In the genomic region with DNA sequence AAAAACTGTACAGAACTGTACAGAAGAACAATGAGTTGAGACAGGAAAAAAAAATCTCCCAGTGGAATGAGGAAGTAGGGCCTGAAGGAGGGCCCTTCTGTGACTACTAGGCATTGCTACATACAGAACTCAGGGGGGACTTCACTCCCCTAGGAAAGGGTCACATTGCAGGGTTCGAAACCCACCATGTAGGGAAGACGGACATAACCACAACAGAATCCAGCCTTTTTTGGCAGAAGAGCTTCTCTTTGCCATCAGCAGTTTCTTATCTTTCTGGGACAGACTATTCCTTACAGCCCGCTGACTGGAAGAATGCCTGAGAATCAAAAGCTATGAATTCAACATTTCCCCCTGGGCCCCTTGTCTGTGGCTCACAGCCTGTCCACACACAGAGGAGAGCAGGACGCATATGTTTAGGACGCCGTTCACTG, we compare ENCODE assay signal across 9 mouse cellular contexts. TPM values are rescaled to one million over a fixed set of nuclear protein-coding genes. Genes with fewer than 3 reads are reported as not detected.
A peak's percentile ranks its signal among the peaks of the same experiment; 100 is the strongest.
DNase-seq lines count a peak whose midpoint lies in the region; ATAC-seq and TF ChIP-seq lines count a peak whose summit lies in the region.
"Had no signal": no experiment of that assay in that cellular context is flagged by ENCODE, and none has a peak within 500 bp of the region (broad histone marks: within the 10 kb centered on the region; RNA-seq: fewer than 3 reads in every experiment).

No protein-coding gene starts in this region.

- peak overlapping the region; percentile 62 for H3K27ac ChIP-seq in lung, postnatal 0 days (ENCODE audit: low read length)
- H3K27ac ChIP-seq in hindbrain, postnatal 0 days: peak overlapping the region; percentile 36; the same call in 1 of the 2 replicates
- peak overlapping the region; percentile 63; the same call in 1 of the 2 replicates for H3K27ac ChIP-seq in midbrain, embryonic 16.5 days (ENCODE audit: low read length)
- H3K27ac ChIP-seq: embryonic facial prominence, embryonic 13.5 days had no signal

- peak; percentile 0; the same call in 1 of the 2 replicates for ATAC-seq in frontal cortex, adult (ENCODE audit: low TSS enrichment)
- 0 out of 2 replicates have a peak, but pooled peaks have one; percentile 5 for ATAC-seq in lung, postnatal 0 days
- ATAC-seq in hindbrain, postnatal 0 days: no peak
- ATAC-seq in midbrain, embryonic 16.5 days: no peak

- no peaks in the 10 kb centered on the region for H3K9me3 ChIP-seq in lung, postnatal 0 days (ENCODE audit: low read length)
- H3K9me3 ChIP-seq in hindbrain, postnatal 0 days (ENCODE audit: low read length): no peaks in the 10 kb centered on the region
- H3K9me3 ChIP-seq in midbrain, embryonic 16.5 days (replicated peaks; ENCODE audit: control insufficient read depth, low read length, poor library complexity, severe bottlenecking): no peaks in the 10 kb centered on the region
- H3K9me3 ChIP-seq: embryonic facial prominence, embryonic 13.5 days had no signal

- no peak for DNase-seq in frontal cortex, postnatal 10 days (ENCODE audit: low spot score in 2 of 2)
- peak; percentile 82 for DNase-seq in lung, postnatal 0 days (ENCODE audit: low spot score)
- DNase-seq in lung, adult 18-20 months: no peak
- no peak for DNase-seq in hindbrain, postnatal 0 days (ENCODE audit: low spot score)
- DNase-seq in left cerebral cortex, adult 11 months (ENCODE audit: low spot score): no peak
- DNase-seq in embryo, embryonic 9.5 days (ENCODE audit: extremely low spot score): no peak

- no peak overlapping the region for H3K4me2 ChIP-seq in lung, postnatal 0 days (replicated peaks; ENCODE audit: low read depth, low read length)
- no peak overlapping the region for H3K4me2 ChIP-seq in hindbrain, postnatal 0 days (ENCODE audit: low read depth, low read length)
- no peak overlapping the region for H3K4me2 ChIP-seq in midbrain, embryonic 16.5 days (ENCODE audit: low read length)
- H3K4me2 ChIP-seq: embryonic facial prominence, embryonic 13.5 days had no signal

- TF ChIP-seq CTCF in lung, postnatal 0 days (IDR thresholded peaks at IDR 0.05): no peak
- TF ChIP-seq CTCF in hindbrain, postnatal 0 days (IDR thresholded peaks at IDR 0.05; ENCODE audit: low read depth): no peak

- peaks cover 21% of the 10 kb centered on the region; the same call in 1 of the 2 replicates for H3K4me1 ChIP-seq in lung, postnatal 0 days (ENCODE audit: insufficient read depth, low read depth, low read length)
- H3K4me1 ChIP-seq in hindbrain, postnatal 0 days (ENCODE audit: insufficient read depth, low read length): peaks cover 9% of the 10 kb centered on the region; the same call in 1 of the 2 replicates
- peaks cover 12% of the 10 kb centered on the region for H3K4me1 ChIP-seq in midbrain, embryonic 16.5 days (ENCODE audit: control insufficient read depth, insufficient read depth, low read length)

- H3K27me3 ChIP-seq in lung, postnatal 0 days (replicated peaks; ENCODE audit: insufficient read depth, low read length): no peaks in the 10 kb centered on the region
- H3K27me3 ChIP-seq in hindbrain, postnatal 0 days (ENCODE audit: insufficient read depth, low read length): no peaks in the 10 kb centered on the region
- no peaks in the 10 kb centered on the region for H3K27me3 ChIP-seq in midbrain, embryonic 16.5 days (ENCODE audit: control insufficient read depth, insufficient read depth, low read depth, low read length)
- H3K27me3 ChIP-seq: embryonic facial prominence, embryonic 13.5 days had no signal

- 0 out of 2 replicates have a peak, but pooled peaks have one; percentile 31 for TF ChIP-seq EP300 in lung, postnatal 0 days (IDR thresholded peaks at IDR 0.05)

- no peaks in the 10 kb centered on the region for H3K36me3 ChIP-seq in lung, postnatal 0 days (ENCODE audit: insufficient read depth, low read length)
- no peaks in the 10 kb centered on the region for H3K36me3 ChIP-seq in hindbrain, postnatal 0 days (ENCODE audit: insufficient read depth, low read length)
- no peaks in the 10 kb centered on the region for H3K36me3 ChIP-seq in midbrain, embryonic 16.5 days (ENCODE audit: control insufficient read depth, insufficient read depth, low read length)
- H3K36me3 ChIP-seq: embryonic facial prominence, embryonic 13.5 days had no signal

- no peak overlapping the region for H3K9ac ChIP-seq in lung, postnatal 0 days (replicated peaks; ENCODE audit: low read depth)
- no peak overlapping the region for H3K9ac ChIP-seq in hindbrain, postnatal 0 days (replicated peaks; ENCODE audit: low read length)
- H3K9ac ChIP-seq in midbrain, embryonic 16.5 days (ENCODE audit: low read depth, low read length): no peak overlapping the region
- H3K9ac ChIP-seq: embryonic facial prominence, embryonic 13.5 days had no signal

- no peak overlapping the region for H3K4me3 ChIP-seq in lung, postnatal 0 days (ENCODE audit: low read depth, low read length)
- H3K4me3 ChIP-seq in hindbrain, postnatal 0 days (ENCODE audit: low read length): no peak overlapping the region
- H3K4me3 ChIP-seq in midbrain, embryonic 16.5 days (ENCODE audit: low read depth, low read length): no peak overlapping the region
- H3K4me3 ChIP-seq: embryonic facial prominence, embryonic 13.5 days had no signal

- WGBS in lung, postnatal 0 days: 47% methylated on average over 6 of the region's 6 CpGs
- 50% methylated on average over 6 of the region's 6 CpGs for WGBS in hindbrain, postnatal 0 days
- 61% methylated on average over 6 of the region's 6 CpGs for WGBS in midbrain, embryonic 16.5 days

RNA-seq across cellular contexts. Expression of gene Mical3, which starts 46.7 kb away (rescaled TPM):
- polyA plus RNA-seq in lung, postnatal 0 days (2015; fragmentation: Nextera tagmentation; extraction: Ambion mirVana): 12.6 and 12.8 TPM in 2 replicates
- total RNA-seq in hindbrain, postnatal 0 days (2014; rRNA removed): 60.2 and 66.9 TPM in 2 replicates
- 19.3 and 19.8 TPM in 2 replicates for polyA plus RNA-seq in hindbrain, postnatal 0 days (2015; fragmentation: Nextera tagmentation; extraction: Ambion mirVana)
- polyA plus RNA-seq in midbrain, embryonic 16.5 days (2015; fragmentation: Nextera tagmentation; extraction: Ambion mirVana): 37.0 and 43.2 TPM in 2 replicates

Comparison
In these comparisons a context has a peak if more than half of its experiments do, and no peak if none do; other contexts are left out.
1. ATAC-seq: peak in frontal cortex, adult (single experiment) and lung, postnatal 0 days (single experiment); none in hindbrain, postnatal 0 days (single experiment) and midbrain, embryonic 16.5 days (single experiment).
2. Peak in every context shown above with its lines, with median percentiles within 50 percentile points of each other: H3K27ac ChIP-seq.